Mouse (Mus musculus): ENCODE data around the gene Eef2k. TPM values are rescaled to one million over a fixed set of nuclear protein-coding genes. Genes with fewer than 3 reads are reported as not detected.

The Eef2k gene
- polyA plus RNA-seq, 1 experiment from 2014 or later: 32.5 TPM

GRCm38 (mm10) chr7:120834426-120834825, 8.2 kb upstream of the Eef2k start:
- H3K9ac ChIP-seq: 0 out of 2 replicates have a peak overlapping the region, but pooled peaks have one; percentile 1
- H3K4me3 ChIP-seq: peak overlapping the region; percentile 55
- peak overlapping the region; percentile 51 for H3K4me2 ChIP-seq (replicated peaks)
- H3K27me3 ChIP-seq: peaks cover 33% of the 10 kb centered on the region
- no peak overlapping the region for H3K27ac ChIP-seq
- 54% methylated on average over 6 of the region's 6 CpGs for WGBS
- peaks cover 15% of the 10 kb centered on the region for H3K4me1 ChIP-seq
- ATAC-seq (ENCODE audit: low FRiP score): no peak
- H3K36me3 ChIP-seq: no peaks in the 10 kb centered on the region
- no peaks in the 10 kb centered on the region for H3K9me3 ChIP-seq (replicated peaks)

DNA sequence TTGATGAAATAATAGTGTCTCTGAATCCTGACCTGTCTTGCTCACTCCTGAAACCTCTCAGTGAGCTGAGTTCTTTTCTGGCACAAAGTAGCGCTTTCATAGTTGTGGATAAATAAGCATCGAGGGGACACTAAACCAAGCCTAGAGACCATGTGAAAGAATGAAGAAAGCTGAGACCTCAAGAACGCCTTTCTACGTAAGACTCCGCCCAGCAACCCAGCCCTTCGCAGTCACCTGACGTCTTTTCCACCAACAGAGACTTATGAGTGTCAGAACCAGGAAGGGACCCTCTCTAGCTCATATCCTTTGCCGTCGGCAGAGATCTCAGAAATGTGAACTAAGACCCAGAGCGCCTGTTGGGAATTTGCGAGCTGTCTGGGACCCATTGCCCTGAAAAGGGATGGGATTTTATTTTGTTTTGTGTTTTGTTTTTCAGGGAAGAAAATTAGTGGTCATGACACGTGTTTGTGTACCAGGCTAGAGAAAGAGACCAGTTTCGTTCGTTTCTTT, 7.7 kb upstream of the Eef2k start:
- peak; percentile 81 for ATAC-seq (ENCODE audit: low FRiP score)
- Histone ChIP-seq H3K4me1 (peaks cover 15% of the 10 kb centered on the region), H3K4me3 (peak overlapping the region; percentile 55), H3K27me3 (peaks cover 29% of the 10 kb centered on the region), H3K4me2 (replicated peaks) (peak overlapping the region; percentile 51), H3K36me3 (no peaks in the 10 kb centered on the region), H3K27ac (0 out of 2 replicates have a peak overlapping the region, but pooled peaks have one; percentile 32), H3K9me3 (replicated peaks) (no peaks in the 10 kb centered on the region), H3K9ac (0 out of 2 replicates have a peak overlapping the region, but pooled peaks have one; percentile 1)
- 16% methylated on average over 14 of the region's 14 CpGs for WGBS

DNA sequence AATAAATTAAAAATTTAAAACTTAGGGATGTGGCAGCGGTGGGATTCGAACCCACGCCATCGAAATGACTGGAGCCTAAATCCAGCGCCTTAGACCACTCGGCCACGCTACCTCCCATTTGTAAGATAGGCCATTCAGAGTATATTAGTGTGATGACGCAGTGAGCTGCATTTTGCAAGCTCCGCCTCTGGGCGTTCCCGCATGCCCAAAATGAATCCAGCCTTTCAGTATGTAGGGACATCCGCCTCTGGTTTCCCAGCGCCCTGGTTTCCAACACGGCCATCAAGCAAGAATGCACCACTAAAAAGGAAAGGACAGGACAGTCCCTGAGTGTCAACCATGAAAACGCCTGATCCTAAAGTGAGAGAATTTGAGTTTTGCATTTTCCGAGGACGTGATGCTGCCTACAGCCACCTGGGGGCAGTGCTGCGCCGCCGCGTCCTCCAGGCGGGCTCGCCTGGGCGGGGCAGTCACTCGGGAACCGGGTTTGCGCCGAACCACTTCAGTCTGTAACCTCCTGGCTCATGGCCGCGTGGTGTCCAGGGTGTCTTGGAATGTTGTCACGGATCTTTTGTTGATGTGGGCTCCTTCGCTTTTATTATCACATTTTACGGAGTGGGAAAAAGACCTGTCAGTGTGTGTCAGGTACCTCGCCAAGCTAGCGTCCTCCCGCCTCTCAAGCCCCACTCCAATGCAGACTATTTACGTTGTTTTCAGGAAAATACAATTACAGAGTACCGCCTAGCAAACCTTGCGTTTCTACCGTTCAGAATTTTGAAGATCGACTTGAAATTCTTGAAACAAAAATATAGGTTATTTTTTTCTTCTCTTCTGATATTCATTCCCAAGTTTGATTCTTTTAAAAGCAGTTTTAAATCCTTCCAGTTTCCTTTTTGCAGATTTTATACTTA, 6.9 kb upstream of the Eef2k start:
- Histone ChIP-seq H3K36me3 (no peaks in the 10 kb centered on the region), H3K27ac (peak overlapping the region; percentile 71), H3K4me3 (peak overlapping the region; percentile 55), H3K27me3 (peaks cover 21% of the 10 kb centered on the region), H3K9ac (peak overlapping the region; percentile 39; the same call in 1 of the 2 replicates), H3K4me1 (peaks cover 9% of the 10 kb centered on the region; the same call in 1 of the 2 replicates), H3K4me2 (replicated peaks) (peak overlapping the region; percentile 51), H3K9me3 (replicated peaks) (no peaks in the 10 kb centered on the region)
- ATAC-seq (ENCODE audit: low FRiP score): peak; percentile 92
- under 1% methylated on average over 41 of the region's 41 CpGs for WGBS

GRCm38 (mm10) chr7:120836361-120836760, 6.3 kb upstream of the Eef2k start:
- Histone ChIP-seq H3K9ac (0 out of 2 replicates have a peak overlapping the region, but pooled peaks have one; percentile 33), H3K27ac (no peak overlapping the region), H3K36me3 (no peaks in the 10 kb centered on the region), H3K4me3 (peak overlapping the region; percentile 55), H3K27me3 (peaks cover 20% of the 10 kb centered on the region), H3K9me3 (replicated peaks) (no peaks in the 10 kb centered on the region), H3K4me1 (peaks cover 5% of the 10 kb centered on the region; the same call in 1 of the 2 replicates), H3K4me2 (replicated peaks) (peak overlapping the region; percentile 51)
- 3% methylated on average over 12 of the region's 12 CpGs for WGBS
- no peak for ATAC-seq (ENCODE audit: low FRiP score)

DNA sequence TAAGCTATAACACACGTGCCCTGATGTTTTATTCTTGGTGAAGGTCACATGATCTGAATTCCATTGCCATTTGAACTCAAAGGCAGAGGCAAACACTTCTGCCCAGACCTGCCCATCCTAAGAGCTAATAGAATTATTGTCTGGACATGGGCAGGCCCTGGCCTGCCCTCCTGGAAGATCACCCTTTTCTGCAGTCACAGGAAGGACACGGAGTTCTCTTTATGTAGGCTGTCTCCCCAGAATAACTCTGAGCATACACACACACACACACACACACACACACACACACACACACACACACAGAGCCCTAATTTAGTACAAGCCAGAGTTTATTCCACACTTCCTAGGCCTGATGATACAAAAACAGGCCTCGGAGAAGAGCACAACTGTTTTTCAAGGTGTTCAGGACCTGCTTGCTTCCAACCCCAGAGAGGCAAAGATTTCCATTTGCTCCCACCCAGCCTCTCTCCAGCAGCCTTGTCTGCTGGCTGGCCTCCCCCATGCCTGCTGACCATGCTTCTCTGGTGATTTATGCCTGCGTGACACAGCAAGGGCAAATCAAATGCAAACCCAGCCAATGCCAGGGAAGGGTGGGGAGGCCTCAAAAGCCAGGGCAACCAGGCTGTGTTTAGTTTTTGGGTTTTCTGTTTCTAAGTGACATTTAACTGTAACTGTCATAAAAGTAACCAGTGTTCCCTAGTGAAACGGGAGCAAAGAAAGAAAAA, 4.0 kb upstream of the Eef2k start:
- H3K4me1 ChIP-seq: peaks cover 5% of the 10 kb centered on the region; the same call in 1 of the 2 replicates

GRCm38 (mm10) chr7:120839786-120840185, 2.8 kb upstream of the Eef2k start:
- Histone ChIP-seq H3K4me3 (no peak overlapping the region), H3K4me2 (replicated peaks) (no peak overlapping the region), H3K27me3 (peaks cover 4% of the 10 kb centered on the region), H3K9ac (no peak overlapping the region), H3K9me3 (replicated peaks) (no peaks in the 10 kb centered on the region), H3K27ac (no peak overlapping the region), H3K36me3 (no peaks in the 10 kb centered on the region), H3K4me1 (peaks cover 17% of the 10 kb centered on the region)
- WGBS: 76% methylated on average over 2 of the region's 2 CpGs
- ATAC-seq (ENCODE audit: low FRiP score): no peak

More for the DNA sequence above, 4.0 kb upstream of the Eef2k start:
- H3K27ac ChIP-seq: no peak overlapping the region
- peaks cover under 1% of the 10 kb centered on the region; the same call in 1 of the 2 replicates for H3K27me3 ChIP-seq
- H3K4me3 ChIP-seq: no peak overlapping the region
- 75% methylated on average over 5 of the region's 5 CpGs for WGBS
- H3K9me3 ChIP-seq (replicated peaks): no peaks in the 10 kb centered on the region
- H3K36me3 ChIP-seq: no peaks in the 10 kb centered on the region
- H3K9ac ChIP-seq: no peak overlapping the region
- no peak for ATAC-seq (ENCODE audit: low FRiP score)
- H3K4me2 ChIP-seq (replicated peaks): no peak overlapping the region

DNA sequence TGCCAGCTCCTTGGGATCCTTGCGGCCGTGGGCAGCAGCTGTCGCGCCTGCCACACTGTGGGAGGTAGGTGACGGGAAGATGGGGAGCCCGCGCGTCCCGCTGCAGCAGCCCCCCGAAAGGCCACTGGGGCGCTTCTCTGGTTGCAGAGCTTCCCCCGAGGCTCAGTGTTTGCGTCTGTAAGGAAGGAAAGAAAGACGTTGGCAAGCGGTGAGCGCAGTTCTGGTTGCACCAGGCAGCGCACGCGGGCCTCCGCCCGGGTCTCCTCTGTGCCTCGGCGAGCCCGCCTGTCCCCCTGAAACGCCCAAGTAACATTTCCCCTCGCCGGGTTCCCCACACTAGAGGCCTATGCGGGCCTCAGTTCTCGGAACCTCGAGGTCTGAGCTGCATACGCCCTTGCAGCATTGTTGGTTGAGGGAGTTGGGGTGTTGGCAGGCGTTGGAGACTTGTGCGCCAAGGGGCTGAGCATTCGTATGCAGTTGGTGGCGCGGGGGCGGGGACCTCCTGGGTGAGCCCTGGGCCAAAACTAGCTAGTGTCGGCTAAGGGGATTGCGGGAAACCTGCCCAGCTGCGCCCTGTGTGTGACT, 498 bp downstream of the Eef2k start:
- peak overlapping the region; percentile 65 for H3K4me3 ChIP-seq
- H3K36me3 ChIP-seq: no peaks in the 10 kb centered on the region
- H3K27ac ChIP-seq: peak overlapping the region; percentile 92
- H3K9ac ChIP-seq: peak overlapping the region; percentile 88
- no peaks in the 10 kb centered on the region for H3K9me3 ChIP-seq (replicated peaks)
- H3K27me3 ChIP-seq: peaks cover 13% of the 10 kb centered on the region
- H3K4me1 ChIP-seq: peaks cover 17% of the 10 kb centered on the region
- 0% methylated on average over 39 of the region's 40 CpGs for WGBS
- peak overlapping the region; percentile 69 for H3K4me2 ChIP-seq (replicated peaks)
- peak; percentile 83 for ATAC-seq (ENCODE audit: low FRiP score)

- Histone ChIP-seq H3K36me3 (no peaks in the 10 kb centered on the region), H3K27ac (no peak overlapping the region), H3K9ac (peak overlapping the region; percentile 88), H3K27me3 (peaks cover 13% of the 10 kb centered on the region), H3K4me3 (peak overlapping the region; percentile 65), H3K4me1 (peaks cover 17% of the 10 kb centered on the region), H3K9me3 (replicated peaks) (no peaks in the 10 kb centered on the region), H3K4me2 (replicated peaks) (peak overlapping the region; percentile 69)
- WGBS: 2% methylated on average over 16 of the region's 16 CpGs
- ATAC-seq (ENCODE audit: low FRiP score): 0 out of 2 replicates have a peak, but pooled peaks have one; percentile 7
Observed at GRCm38 (mm10) chr7:120843852-120844435, 1.3 kb downstream of the Eef2k start.

DNA sequence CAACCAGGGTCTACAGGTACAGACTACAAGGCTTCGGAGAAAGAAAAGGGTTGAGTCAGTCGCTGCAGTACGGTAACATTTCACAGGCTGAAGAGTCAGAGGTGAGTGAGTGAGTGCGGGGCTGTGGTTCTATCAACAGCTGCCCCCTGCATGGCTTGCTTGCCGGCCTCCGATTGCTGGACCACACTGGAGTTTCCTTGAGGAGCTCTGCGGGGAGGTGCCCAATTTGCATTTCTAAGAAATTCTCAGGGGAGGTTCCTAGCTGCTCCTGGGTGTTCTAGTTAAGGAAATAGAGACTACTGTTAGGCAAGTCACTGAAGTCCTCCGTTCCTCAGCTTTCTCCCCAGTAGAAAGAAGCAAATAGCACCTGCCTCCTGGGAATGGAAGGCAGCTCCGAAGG, 2.1 kb downstream of the Eef2k start:
- Histone ChIP-seq H3K9ac (peak overlapping the region; percentile 88; the same call in 1 of the 2 replicates), H3K36me3 (no peaks in the 10 kb centered on the region), H3K9me3 (replicated peaks) (no peaks in the 10 kb centered on the region), H3K4me1 (peaks cover 17% of the 10 kb centered on the region), H3K27me3 (peaks cover 13% of the 10 kb centered on the region), H3K4me2 (replicated peaks) (peak overlapping the region; percentile 69), H3K27ac (no peak overlapping the region), H3K4me3 (peak overlapping the region; percentile 65)
- 4% methylated on average over 9 of the region's 9 CpGs for WGBS
- no peak for ATAC-seq (ENCODE audit: low FRiP score)

- no peak overlapping the region for H3K9ac ChIP-seq
- H3K9me3 ChIP-seq (replicated peaks): no peaks in the 10 kb centered on the region
- peaks cover 18% of the 10 kb centered on the region for H3K4me1 ChIP-seq
- ATAC-seq (ENCODE audit: low FRiP score): no peak
- no peaks in the 10 kb centered on the region for H3K36me3 ChIP-seq
- H3K4me3 ChIP-seq: no peak overlapping the region
- no peak overlapping the region for H3K27ac ChIP-seq
- H3K4me2 ChIP-seq (replicated peaks): no peak overlapping the region
- WGBS: 86% methylated on average over 3 of the region's 3 CpGs
- peaks cover 13% of the 10 kb centered on the region for H3K27me3 ChIP-seq
Observed at GRCm38 (mm10) chr7:120848831-120849512, 6.3 kb downstream of the Eef2k start.

DNA sequence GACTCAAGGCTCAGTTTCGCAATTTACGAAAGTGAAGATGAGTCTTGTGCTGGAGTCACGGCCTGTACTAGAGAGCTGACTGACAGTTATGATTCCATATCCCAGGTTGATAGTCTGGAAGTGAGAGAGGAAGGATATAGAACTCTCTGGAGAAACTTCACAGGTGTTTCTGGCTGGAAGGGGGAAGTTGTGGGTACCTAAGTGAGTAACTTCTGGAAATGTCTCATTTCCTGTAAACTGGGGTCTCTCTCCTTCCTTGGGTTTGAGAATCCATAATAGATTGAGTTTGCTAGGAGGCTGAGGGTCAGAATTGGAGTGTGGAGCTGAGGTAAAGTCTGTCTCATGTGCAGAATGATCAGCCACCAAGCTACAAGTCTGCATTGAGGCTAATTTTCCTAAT, 7.5 kb downstream of the Eef2k start:
- Histone ChIP-seq H3K4me1 (peaks cover 6% of the 10 kb centered on the region), H3K27ac (no peak overlapping the region), H3K27me3 (peaks cover 5% of the 10 kb centered on the region), H3K36me3 (no peaks in the 10 kb centered on the region), H3K4me2 (replicated peaks) (no peak overlapping the region), H3K9me3 (replicated peaks) (no peaks in the 10 kb centered on the region), H3K9ac (no peak overlapping the region), H3K4me3 (no peak overlapping the region)
- no peak for ATAC-seq (ENCODE audit: low FRiP score)
- WGBS: 96% methylated on average over 3 of the region's 3 CpGs
